Mouse (Mus musculus) brain, embryonic 14.5 days (tissue): Measurements from ENCODE around the gene Psmg3.

ENCODE experiments used
- CTCF ChIP-seq: fragments of 200-500 bp; IDR thresholded peaks from 2 replicates; pipeline ENCODE4 v1.5.1; 2012; ENCODE audit warnings: inconsistent platforms, mild to moderate bottlenecking, moderate library complexity, borderline replicate concordance; ENCODE audit not compliant: insufficient read depth, insufficient read length; ENCODE audit errors: extremely low read depth
- POLR2A ChIP-seq: fragments of 200-500 bp; IDR thresholded peaks from 2 replicates; pipeline ENCODE4 v1.6.1; 2012; ENCODE audit warnings: mild to moderate bottlenecking, inconsistent platforms, borderline replicate concordance; ENCODE audit not compliant: poor library complexity, insufficient read depth, insufficient read length, severe bottlenecking; ENCODE audit errors: extremely low read depth

DNA sequence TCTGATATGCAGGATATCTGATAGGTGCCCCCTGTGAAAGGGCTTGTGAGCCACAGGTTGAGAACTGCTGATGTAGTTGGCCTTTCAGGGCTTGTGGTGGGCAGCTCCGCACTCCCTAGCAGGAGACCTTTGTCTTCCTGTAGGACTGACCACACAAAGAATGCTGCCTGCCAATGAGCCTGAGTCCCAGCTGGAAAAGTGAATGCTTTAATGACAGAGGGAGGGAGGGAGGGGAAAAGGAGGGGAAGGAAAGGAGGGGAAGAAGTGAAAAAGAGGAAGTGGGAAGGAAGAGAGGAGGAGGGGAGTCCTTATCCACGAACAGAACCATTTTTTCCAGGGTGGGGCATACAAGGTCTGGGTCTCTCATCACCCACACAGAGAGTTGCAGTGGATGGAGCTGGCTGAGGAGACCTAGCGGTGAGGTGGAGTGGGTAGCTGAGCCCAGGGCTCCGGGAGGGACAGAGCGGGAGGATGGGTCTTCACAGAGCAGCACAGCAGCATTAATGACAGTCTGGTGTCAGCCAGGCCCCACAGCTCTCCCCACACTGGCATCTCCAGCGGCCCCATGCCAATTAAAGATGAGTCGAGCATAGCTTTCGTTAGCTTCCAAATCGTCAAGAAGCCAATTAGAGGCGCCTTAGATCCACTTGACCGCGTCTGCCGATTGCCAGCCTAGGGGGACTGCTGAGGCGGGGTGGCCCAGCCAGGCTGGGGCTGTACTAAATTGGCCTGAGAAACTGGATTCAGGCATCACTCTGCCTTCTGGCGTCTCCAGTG is 33.8 kb upstream of the Psmg3 start:
- no peak for TF ChIP-seq CTCF
- TF ChIP-seq POLR2A = no peak
